Mouse (Mus musculus) hindbrain, embryonic 16.5 days (tissue): Measurements from ENCODE around the gene Jakmip3. TPM values are rescaled to one million over a fixed set of nuclear protein-coding genes. Genes with fewer than 3 reads are reported as not detected.

ENCODE experiments used
- ATAC-seq: fragments of 200-750 bp; cut with Nextera tagmentation; 2 replicates; pipeline ENCODE4 v1.8.0; 2017; ENCODE audit warnings: moderate TSS enrichment, moderate library complexity
- H3K27ac ChIP-seq: fragments of 300-500 bp; sonication (generic); 2 replicates; pipeline ENCODE4 v1.5.1; 2014; ENCODE audit warnings: low read depth, mild to moderate bottlenecking, control low read depth, low read length, moderate library complexity
- H3K27me3 ChIP-seq: fragments of 300-500 bp; sonication (generic); replicated peaks from 2 replicates; pipeline ENCODE4 v1.6.1; 2014; ENCODE audit warnings: low read length; ENCODE audit not compliant: control insufficient read depth, insufficient read depth
- H3K36me3 ChIP-seq: fragments of 300-500 bp; sonication (generic); 2 replicates; pipeline ENCODE4 v1.6.1; 2014; ENCODE audit warnings: mild to moderate bottlenecking, low read length, moderate library complexity, mixed read lengths; ENCODE audit not compliant: control insufficient read depth, insufficient read depth
- H3K4me1 ChIP-seq: fragments of 300-500 bp; sonication (generic); 2 replicates; pipeline ENCODE4 v1.6.1; 2014; ENCODE audit warnings: low read depth, low read length; ENCODE audit not compliant: control insufficient read depth, insufficient read depth
- H3K4me2 ChIP-seq: fragments of 300-500 bp; sonication (generic); 2 replicates; pipeline ENCODE4 v1.6.1; 2014; ENCODE audit warnings: mild to moderate bottlenecking, low read length, control low read depth, moderate library complexity
- H3K4me3 ChIP-seq: fragments of 300-500 bp; sonication (generic); 2 replicates; pipeline ENCODE4 v1.5.1; 2014; ENCODE audit warnings: mild to moderate bottlenecking, low read length, control low read depth, moderate library complexity
- H3K9ac ChIP-seq: fragments of 300-500 bp; sonication (generic); 2 replicates; pipeline ENCODE4 v1.6.1; 2014; ENCODE audit warnings: low read depth, mild to moderate bottlenecking, control low read depth, low read length, moderate library complexity
- H3K9me3 ChIP-seq: fragments of 300-500 bp; sonication (generic); 2 replicates; pipeline ENCODE4 v1.6.1; 2014; ENCODE audit warnings: mild to moderate bottlenecking, low read length, moderate library complexity; ENCODE audit not compliant: control insufficient read depth
- WGBS: fragments of 180-500 bp; shearing (Covaris S2); extraction: QIAGEN DNeasy Blood & Tissue Kit; methylation state at CpG from one replicate; pipeline ENCODE4 v1.1.7; 2014; 5-methylcytosine and 5-hydroxymethylcytosine counted together
- polyA plus RNA-seq: library from polyadenylated mRNA; unstranded; fragments of >200 nt; fragmentation: Nextera tagmentation; extraction: Ambion mirVana; gene quantifications from 2 replicates; pipeline ENCODE4 v1.2.1, GENCODE M21; 2015

Gene Jakmip3
- 11.0 and 12.5 TPM in 2 replicates for polyA plus RNA-seq

DNA sequence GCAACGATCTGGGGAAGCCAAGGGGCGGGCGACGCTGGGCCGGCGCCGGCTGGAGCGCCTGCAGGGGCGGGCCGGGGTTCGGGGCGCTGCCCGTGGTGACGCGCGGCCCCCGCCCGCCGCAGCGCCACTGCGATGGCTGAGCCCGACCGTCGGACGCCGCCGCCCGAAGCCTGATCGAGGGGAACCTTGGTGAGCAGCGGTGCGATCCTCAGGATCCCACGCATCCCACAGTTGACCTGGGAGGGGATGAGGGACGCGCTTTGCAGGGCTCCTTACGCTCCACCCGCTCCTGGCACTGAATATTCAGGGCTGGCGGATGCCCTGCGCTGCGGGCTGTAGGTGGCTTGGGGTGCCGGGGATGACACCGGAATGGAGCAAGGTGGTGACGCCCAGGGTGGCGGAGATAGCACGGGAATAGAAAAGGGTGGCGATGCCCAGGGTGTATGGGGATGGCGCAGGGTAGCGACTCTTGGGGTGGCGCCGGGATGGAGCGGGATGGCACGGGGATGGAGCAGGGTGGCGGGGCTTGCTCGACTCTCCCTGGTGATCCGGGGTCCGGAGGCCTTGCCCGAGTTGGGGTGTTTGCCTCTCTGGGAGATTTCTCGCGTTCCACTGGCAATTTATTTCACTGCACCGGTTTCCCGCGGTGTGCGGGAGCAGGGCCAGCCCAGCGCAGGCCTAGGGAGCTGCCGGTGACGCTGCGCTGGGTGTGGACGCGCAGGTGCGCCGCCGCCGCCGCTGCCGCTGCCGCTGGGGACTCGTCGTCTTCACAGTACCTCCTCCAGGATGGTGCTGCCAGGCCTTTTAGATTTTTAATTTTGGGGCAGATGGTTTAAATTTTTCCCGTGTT, at the start of gene Jakmip3:
Gene Jakmip3 (plus strand): TSS at position 119 of the 850 bp plus-strand sequence.
- Histone ChIP-seq H3K36me3 (no peaks in the 10 kb centered on the region), H3K4me3 (peak within 1 kb of the TSS; percentile 69), H3K27ac (peak within 1 kb of the TSS; percentile 84), H3K27me3 (peaks cover 8% of the 10 kb centered on the region), H3K9me3 (peaks cover 3% of the 10 kb centered on the region; the same call in 1 of the 2 replicates), H3K4me2 (peak within 1 kb of the TSS; percentile 82), H3K4me1 (peaks cover 4% of the 10 kb centered on the region; the same call in 1 of the 2 replicates), H3K9ac (peak within 1 kb of the TSS; percentile 77)
- under 1% methylated on average over 75 of the region's 78 CpGs for WGBS
- ATAC-seq, result peak; percentile 80

- no peaks in the 10 kb centered on the region for H3K9me3 ChIP-seq
- no peak overlapping the region for H3K27ac ChIP-seq
- no peaks in the 10 kb centered on the region for H3K27me3 ChIP-seq
- no peak for ATAC-seq
- no peak overlapping the region for H3K4me3 ChIP-seq
- H3K4me1 ChIP-seq, result no peaks in the 10 kb centered on the region
- H3K9ac ChIP-seq, result no peak overlapping the region
- H3K36me3 ChIP-seq, result peaks cover 15% of the 10 kb centered on the region
- 76% methylated on average over 2 of the region's 2 CpGs for WGBS
- H3K4me2 ChIP-seq, result no peak overlapping the region
Observed at GRCm38 (mm10) chr7:138898122-138898521, 42.4 kb upstream of the Jakmip3 start.

- 76% methylated on average over 4 of the region's 4 CpGs for WGBS
- Histone ChIP-seq H3K36me3 (peaks cover 15% of the 10 kb centered on the region), H3K4me1 (no peaks in the 10 kb centered on the region), H3K27me3 (no peaks in the 10 kb centered on the region), H3K9me3 (no peaks in the 10 kb centered on the region), H3K4me2 (no peak overlapping the region), H3K9ac (no peak overlapping the region), H3K27ac (no peak overlapping the region), H3K4me3 (no peak overlapping the region)
- no peak for ATAC-seq
Observed at GRCm38 (mm10) chr7:138898743-138899142, 41.8 kb upstream of the Jakmip3 start.

- WGBS, result 80% methylated on average over 7 of the region's 7 CpGs
Observed at GRCm38 (mm10) chr7:138903886-138904435, 36.6 kb upstream of the Jakmip3 start.

DNA sequence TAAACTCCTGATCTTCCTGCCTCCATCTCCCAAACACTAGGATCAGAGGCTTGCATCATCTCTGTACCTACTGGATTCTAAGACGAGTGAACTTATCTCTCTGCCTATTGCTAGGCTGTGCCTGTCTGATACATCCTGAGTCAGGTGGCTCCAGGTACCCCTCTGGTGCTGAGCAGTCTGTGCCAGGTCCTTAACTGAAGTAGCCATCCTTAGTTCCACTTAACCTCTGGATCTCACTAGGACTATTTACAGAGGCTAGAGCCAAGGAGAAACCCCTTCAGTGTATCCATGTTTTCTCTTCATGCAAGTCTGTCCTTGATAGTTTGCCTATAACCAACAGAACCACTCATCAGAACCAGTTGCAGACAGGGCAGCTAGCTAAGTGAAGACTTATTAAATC, 34.1 kb upstream of the Jakmip3 start:
- Histone ChIP-seq H3K36me3 (no peaks in the 10 kb centered on the region), H3K4me1 (peaks cover 18% of the 10 kb centered on the region), H3K9ac (no peak overlapping the region), H3K4me2 (no peak overlapping the region), H3K9me3 (no peaks in the 10 kb centered on the region), H3K4me3 (no peak overlapping the region), H3K27ac (no peak overlapping the region), H3K27me3 (no peaks in the 10 kb centered on the region)
- WGBS, result 83% methylated on average over 1 of the region's 1 CpGs
- ATAC-seq, result no peak

More at GRCm38 (mm10) chr7:138903886-138904435, 36.6 kb upstream of the Jakmip3 start:
- Histone ChIP-seq H3K36me3 (no peaks in the 10 kb centered on the region), H3K9ac (no peak overlapping the region), H3K27me3 (no peaks in the 10 kb centered on the region), H3K9me3 (no peaks in the 10 kb centered on the region), H3K4me1 (peaks cover 14% of the 10 kb centered on the region), H3K4me3 (no peak overlapping the region), H3K27ac (no peak overlapping the region), H3K4me2 (no peak overlapping the region)
- ATAC-seq, result no peak

DNA sequence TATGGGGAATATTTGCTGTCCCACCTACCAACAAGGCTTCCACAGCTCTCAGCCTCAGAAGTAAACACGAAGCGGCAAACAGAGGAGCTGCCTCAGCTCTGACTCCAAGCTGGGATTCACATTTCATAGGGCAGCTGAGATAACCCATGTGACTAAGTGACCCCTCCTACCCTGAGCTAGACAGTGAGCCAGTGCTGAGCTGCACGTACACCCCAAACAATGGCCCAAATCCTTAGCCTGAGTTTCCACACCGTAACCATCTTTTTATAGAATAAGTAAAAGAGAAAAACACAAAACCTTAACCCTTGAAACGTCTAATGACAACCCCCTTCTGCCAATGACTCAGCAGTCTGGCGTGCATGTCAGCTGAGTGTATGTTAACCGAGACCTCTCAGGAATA, 33.5 kb upstream of the Jakmip3 start:
- ATAC-seq, result no peak
- peaks cover 18% of the 10 kb centered on the region for H3K4me1 ChIP-seq
- H3K36me3 ChIP-seq, result no peaks in the 10 kb centered on the region
- no peak overlapping the region for H3K27ac ChIP-seq
- 11% methylated on average over 7 of the region's 7 CpGs for WGBS
- H3K4me3 ChIP-seq, result no peak overlapping the region; the same call in 1 of the 2 replicates
- H3K9ac ChIP-seq, result no peak overlapping the region
- H3K4me2 ChIP-seq, result peak overlapping the region; percentile 42
- no peaks in the 10 kb centered on the region for H3K9me3 ChIP-seq
- H3K27me3 ChIP-seq, result no peaks in the 10 kb centered on the region

- H3K9ac ChIP-seq, result no peak overlapping the region
- no peaks in the 10 kb centered on the region for H3K9me3 ChIP-seq
- no peak overlapping the region for H3K4me3 ChIP-seq
- peak overlapping the region; percentile 87; the same call in 1 of the 2 replicates for H3K4me2 ChIP-seq
- H3K27ac ChIP-seq, result no peak overlapping the region
- WGBS, result 71% methylated on average over 5 of the region's 5 CpGs
- H3K27me3 ChIP-seq, result no peaks in the 10 kb centered on the region
- no peak for ATAC-seq
- H3K4me1 ChIP-seq, result peaks cover 18% of the 10 kb centered on the region
- H3K36me3 ChIP-seq, result no peaks in the 10 kb centered on the region
Observed at GRCm38 (mm10) chr7:138907976-138908375, 32.6 kb upstream of the Jakmip3 start.

GRCm38 (mm10) chr7:138908768-138909276, 31.7 kb upstream of the Jakmip3 start:
- 6% methylated on average over 10 of the region's 10 CpGs for WGBS
- Histone ChIP-seq H3K4me1 (peaks cover 18% of the 10 kb centered on the region), H3K9me3 (no peaks in the 10 kb centered on the region), H3K36me3 (no peaks in the 10 kb centered on the region), H3K27ac (peak overlapping the region; percentile 67; the same call in 1 of the 2 replicates), H3K4me3 (peak overlapping the region; percentile 90), H3K27me3 (no peaks in the 10 kb centered on the region), H3K9ac (peak overlapping the region; percentile 94), H3K4me2 (peak overlapping the region; percentile 87)
- ATAC-seq, result no peak; the same call in 1 of the 2 replicates
